Mouse (Mus musculus) adrenal gland, postnatal 36 days (tissue): ENCODE measurements around the gene Epb41l1. TPM values are rescaled to one million over a fixed set of nuclear protein-coding genes. Genes with fewer than 3 reads are reported as not detected.
A peak's percentile ranks its signal among the peaks of the same experiment; 100 is the strongest.
"Not testable (repeated sequence)": the region's sequence is repeated elsewhere in the genome, so short reads cannot be mapped to it uniquely, and the experiment has no call there.

Experiments
- DNase-seq, 2 experiments: peaks; one replicate each; pipeline ENCODE4 v3.0.0; 2021; ENCODE audit warnings: mixed read lengths in 1 of 2
- total RNA-seq, 2 experiments: library from RNA; stranded (reverse); gene quantifications; 2 replicates each; pipeline ENCODE4 v1.2.3; 2021

The Epb41l1 gene
- total RNA-seq, 2 experiments from 2014 or later = 49.7 to 67.5 TPM

GRCm38 (mm10) chr2:156486086-156486751 is 65.5 kb downstream of the Epb41l1 start:
- peak in 1 of 2 experiments; percentile 57 for DNase-seq

- DNase-seq = peak; percentile 29 to 49
Measured at GRCm38 (mm10) chr2:156487589-156488160, 67.0 kb downstream of the Epb41l1 start.

- peak; percentile 61 to 63 for DNase-seq
Measured at GRCm38 (mm10) chr2:156488166-156488814, 67.6 kb downstream of the Epb41l1 start.

- peak in 1 of 2 experiments; percentile 32 for DNase-seq
Measured at GRCm38 (mm10) chr2:156490176-156490575, 69.5 kb downstream of the Epb41l1 start.

GRCm38 (mm10) chr2:156491796-156492195 is 71.1 kb downstream of the Epb41l1 start:
- no peak for DNase-seq

GRCm38 (mm10) chr2:156493766-156494165 is 73.1 kb downstream of the Epb41l1 start:
- DNase-seq = no peak

- no peak for DNase-seq
Measured at GRCm38 (mm10) chr2:156494465-156494864, 73.8 kb downstream of the Epb41l1 start.

- no peak for DNase-seq
Measured at GRCm38 (mm10) chr2:156494875-156495274, 74.2 kb downstream of the Epb41l1 start.

- no peak for DNase-seq
Measured at GRCm38 (mm10) chr2:156496816-156497566, 76.3 kb downstream of the Epb41l1 start.

GRCm38 (mm10) chr2:156497915-156498314 is 77.2 kb downstream of the Epb41l1 start:
- peak; percentile 71 to 78 for DNase-seq

GRCm38 (mm10) chr2:156501025-156501424 is 80.3 kb downstream of the Epb41l1 start:
- DNase-seq = no peak

- no peak for DNase-seq
Measured at GRCm38 (mm10) chr2:156505533-156505932, 84.8 kb downstream of the Epb41l1 start.

- DNase-seq = no peak
Measured at GRCm38 (mm10) chr2:156512028-156512427, 91.3 kb downstream of the Epb41l1 start.

GRCm38 (mm10) chr2:156512561-156512960 is 91.9 kb downstream of the Epb41l1 start:
- no peak for DNase-seq

GRCm38 (mm10) chr2:156515102-156515501 is 94.4 kb downstream of the Epb41l1 start:
- DNase-seq = peak in 1 of 2 experiments; percentile 33

- DNase-seq = peak; percentile 79 to 86
Measured at GRCm38 (mm10) chr2:156515565-156516185, 95.0 kb downstream of the Epb41l1 start.

GRCm38 (mm10) chr2:156516678-156517077 is 96.0 kb downstream of the Epb41l1 start:
- not testable (repeated sequence) for DNase-seq

GRCm38 (mm10) chr2:156518306-156518705 is 97.6 kb downstream of the Epb41l1 start:
- DNase-seq = no peak

GRCm38 (mm10) chr2:156519584-156519983 is 98.9 kb downstream of the Epb41l1 start:
- DNase-seq = no peak

- no peak for DNase-seq
Measured at GRCm38 (mm10) chr2:156522994-156523393, 102.3 kb downstream of the Epb41l1 start.

- no peak for DNase-seq
Measured at GRCm38 (mm10) chr2:156524078-156524477, 103.4 kb downstream of the Epb41l1 start.

- DNase-seq = no peak
Measured at GRCm38 (mm10) chr2:156529726-156530125, 109.0 kb downstream of the Epb41l1 start.
